Mouse (Mus musculus) olfactory bulb, adult 2 months (tissue): Measurements from ENCODE around the gene D2hgdh.

Experiments
- CTCF ChIP-seq: fragments of 200-500 bp; IDR thresholded peaks from 2 replicates; pipeline ENCODE4 v1.5.1; 2012; ENCODE audit warnings: low read depth, mild to moderate bottlenecking, low read length, moderate library complexity; ENCODE audit not compliant: insufficient read depth
- POLR2A ChIP-seq: fragments of 200-500 bp; IDR thresholded peaks from 2 replicates; pipeline ENCODE4 v1.6.1; 2012; ENCODE audit warnings: mild to moderate bottlenecking, low read depth, low read length, moderate library complexity; ENCODE audit not compliant: insufficient read depth

- TF ChIP-seq CTCF, result no peak
- no peak for TF ChIP-seq POLR2A
These were observed 1.8 kb downstream of the D2hgdh start for GRCm38 (mm10) chr1:93826540-93826835.
